Mouse (Mus musculus): ENCODE measurements around the gene Parp6. TPM values are rescaled to one million over a fixed set of nuclear protein-coding genes. Genes with fewer than 3 reads are reported as not detected.
A peak's percentile ranks its signal among the peaks of the same experiment; 100 is the strongest.

Gene Parp6
- total RNA-seq, 1 experiment from 2014 or later: 29.7 TPM

GRCm38 (mm10) chr9:59684020-59684419 lies 66.9 kb downstream of the Parp6 start:
- DNase-seq: no peak

- no peak for DNase-seq
These were observed 70.4 kb downstream of the Parp6 start for GRCm38 (mm10) chr9:59687416-59688046.

- peak; percentile 86 for DNase-seq
These were observed 74.6 kb downstream of the Parp6 start for GRCm38 (mm10) chr9:59691635-59692094.

GRCm38 (mm10) chr9:59692145-59692544 lies 75.1 kb downstream of the Parp6 start:
- DNase-seq: peak; percentile 35

GRCm38 (mm10) chr9:59694571-59695450 lies 77.7 kb downstream of the Parp6 start:
- DNase-seq: no peak

GRCm38 (mm10) chr9:59695451-59695813 lies 78.3 kb downstream of the Parp6 start:
- no peak for DNase-seq

GRCm38 (mm10) chr9:59696381-59696780 lies 79.3 kb downstream of the Parp6 start:
- no peak for DNase-seq

Other genes with a start within 250 kb of the Parp6 start
- gene Arih1, start 130.7 kb upstream of the Parp6 start, total RNA-seq (2021): 138 and 142 TPM in 2 replicates
- 148 and 158 TPM in 2 replicates for gene Hexa, start 77.7 kb upstream of the Parp6 start, total RNA-seq (2021)
- 3.5 and 5.0 TPM in 2 replicates for gene Tmem202, start 77.4 kb upstream of the Parp6 start, total RNA-seq (2021)
- 4.0 and 5.3 TPM in 2 replicates for gene Celf6, start 39.4 kb upstream of the Parp6 start, total RNA-seq (2021)
- gene Pkm, start 39.1 kb downstream of the Parp6 start, total RNA-seq (2021): 706 and 770 TPM in 2 replicates
- 0.12 and 0.24 TPM in 2 replicates for gene Gramd2, start 62.9 kb downstream of the Parp6 start, total RNA-seq (2021)
- gene Senp8, start 133.4 kb downstream of the Parp6 start, total RNA-seq (2021): 11.4 and 12.2 TPM in 2 replicates
- 14.4 and 15.1 TPM in 2 replicates for gene Myo9a, start 133.6 kb downstream of the Parp6 start, total RNA-seq (2021)

All from adrenal gland, postnatal 25 days (tissue).